Mouse (Mus musculus) ES-Bruce4 (cell line): ENCODE measurements around the gene Hist1h2bg.
"Not testable (repeated sequence)": the region's sequence is repeated elsewhere in the genome, so short reads cannot be mapped to it uniquely, and the experiment has no call there.

Experiments
- CTCF ChIP-seq: IDR thresholded peaks from one replicate; pipeline ENCODE4 v1.8.1; 2011; ENCODE audit warnings: low read depth, low read length
- EP300 ChIP-seq: IDR thresholded peaks from 2 replicates; pipeline ENCODE4 v1.6.1; 2011; ENCODE audit warnings: low read depth, low read length; ENCODE audit not compliant: insufficient read depth
- POLR2A ChIP-seq: IDR thresholded peaks from one replicate; pipeline ENCODE4 v1.8.1; 2011; ENCODE audit warnings: low read length; ENCODE audit not compliant: insufficient read depth

DNA sequence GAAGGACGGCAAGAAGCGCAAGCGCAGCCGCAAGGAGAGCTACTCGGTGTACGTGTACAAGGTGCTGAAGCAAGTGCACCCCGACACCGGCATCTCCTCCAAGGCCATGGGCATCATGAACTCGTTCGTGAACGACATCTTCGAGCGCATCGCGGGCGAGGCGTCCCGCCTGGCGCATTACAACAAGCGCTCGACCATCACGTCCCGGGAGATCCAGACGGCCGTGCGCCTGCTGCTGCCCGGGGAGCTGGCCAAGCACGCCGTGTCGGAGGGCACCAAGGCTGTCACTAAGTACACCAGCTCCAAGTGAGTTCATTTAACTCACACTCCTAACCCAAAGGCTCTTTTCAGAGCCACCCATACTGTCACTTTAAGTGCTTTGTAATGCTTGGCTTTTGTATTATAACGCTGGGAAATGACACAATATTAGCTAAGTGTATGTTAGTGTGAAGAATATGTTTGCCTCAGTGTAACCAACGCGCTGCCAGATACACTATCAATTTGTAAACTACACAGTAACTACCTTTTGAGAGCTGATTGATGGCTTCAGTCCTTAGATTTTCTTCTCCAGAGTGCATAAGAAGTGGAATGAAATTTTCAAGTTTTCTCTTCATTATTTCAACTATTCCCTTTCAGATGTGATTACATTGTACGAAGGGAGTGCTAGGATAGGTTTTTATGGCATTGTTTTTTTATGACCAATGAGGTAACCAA, 465 bp downstream of the Hist1h2bg start:
- not testable (repeated sequence) for TF ChIP-seq CTCF, EP300
- peak; percentile 95 for TF ChIP-seq POLR2A
